Mouse (Mus musculus): Measurements from ENCODE around the gene Cd300lf. TPM values are rescaled to one million over a fixed set of nuclear protein-coding genes. Genes with fewer than 3 reads are reported as not detected.

The Cd300lf gene
- total RNA-seq, 1 experiment from 2014 or later = not detected

DNA sequence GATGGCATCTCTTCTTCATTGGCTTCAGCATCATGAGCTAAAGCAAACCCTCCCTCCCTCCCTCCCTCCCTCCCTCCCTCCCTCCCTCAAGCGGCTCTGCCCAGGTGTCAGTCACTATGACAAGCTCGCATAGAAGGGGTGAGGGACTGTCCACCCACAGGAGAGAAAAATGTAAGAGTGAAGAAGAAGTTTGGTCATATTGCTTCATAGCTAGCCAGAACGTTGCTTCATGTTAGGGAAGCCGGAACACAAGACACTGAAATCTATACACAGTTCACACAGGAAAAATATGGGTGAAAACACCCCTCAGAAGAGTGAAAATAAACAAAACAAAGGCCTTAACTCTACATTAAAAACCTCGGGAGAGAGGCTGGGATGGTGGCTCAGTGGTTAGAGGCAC lies 23.5 kb downstream of the Cd300lf start:
- no peak for ATAC-seq (replicated peaks; ENCODE audit: low read depth, poor library complexity, severe bottlenecking)

DNA sequence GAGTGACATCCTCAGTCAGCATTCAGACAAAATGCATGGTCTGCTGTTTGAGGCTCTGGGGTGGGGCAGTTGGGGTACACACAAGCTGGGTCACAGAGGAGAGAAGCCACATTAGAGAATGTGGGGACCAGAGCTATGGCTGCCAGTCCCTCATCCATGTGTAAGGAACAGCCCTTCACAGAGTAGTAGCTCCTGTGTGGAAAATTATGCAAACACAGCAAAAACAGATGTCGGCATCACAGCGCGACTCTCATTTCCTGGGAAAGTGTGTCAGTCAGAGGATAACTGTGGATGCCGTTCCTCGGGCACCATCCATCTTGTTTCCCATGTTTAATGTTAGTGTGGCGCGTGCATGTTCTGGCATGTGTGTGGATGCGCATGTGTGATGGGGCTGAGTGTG lies 25.6 kb downstream of the Cd300lf start:
- ATAC-seq (replicated peaks; ENCODE audit: low read depth, poor library complexity, severe bottlenecking) = no peak

- no peak for ATAC-seq (replicated peaks; ENCODE audit: low read depth, poor library complexity, severe bottlenecking)
Measured at GRCm38 (mm10) chr11:115107403-115107916, 26.3 kb downstream of the Cd300lf start.

DNA sequence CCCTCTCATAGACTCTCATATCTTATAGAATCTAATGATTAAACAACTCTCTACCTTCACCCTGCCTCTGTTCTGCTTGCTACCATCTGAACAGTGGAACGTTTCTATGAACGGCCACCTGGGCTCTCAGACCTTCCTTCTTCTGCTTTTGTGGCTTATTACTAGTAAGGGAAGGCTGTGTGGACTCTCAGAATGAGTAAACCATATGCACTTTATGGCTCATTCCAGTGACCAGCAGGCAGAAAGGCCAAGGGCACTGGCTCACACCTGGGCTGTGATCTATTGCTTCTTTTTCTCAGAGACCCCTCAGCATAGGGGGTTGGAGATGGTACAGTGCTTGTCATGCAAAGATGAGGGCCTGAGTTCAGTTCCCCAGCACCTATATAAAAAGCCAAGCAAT lies 27.2 kb downstream of the Cd300lf start:
- ATAC-seq (replicated peaks; ENCODE audit: low read depth, poor library complexity, severe bottlenecking) = no peak

- no peak for ATAC-seq (replicated peaks; ENCODE audit: low read depth, poor library complexity, severe bottlenecking)
Measured at GRCm38 (mm10) chr11:115104769-115105563, 28.8 kb downstream of the Cd300lf start.

GRCm38 (mm10) chr11:115103470-115104413 lies 30.1 kb downstream of the Cd300lf start:
- no peak for ATAC-seq (replicated peaks; ENCODE audit: low read depth, poor library complexity, severe bottlenecking)

DNA sequence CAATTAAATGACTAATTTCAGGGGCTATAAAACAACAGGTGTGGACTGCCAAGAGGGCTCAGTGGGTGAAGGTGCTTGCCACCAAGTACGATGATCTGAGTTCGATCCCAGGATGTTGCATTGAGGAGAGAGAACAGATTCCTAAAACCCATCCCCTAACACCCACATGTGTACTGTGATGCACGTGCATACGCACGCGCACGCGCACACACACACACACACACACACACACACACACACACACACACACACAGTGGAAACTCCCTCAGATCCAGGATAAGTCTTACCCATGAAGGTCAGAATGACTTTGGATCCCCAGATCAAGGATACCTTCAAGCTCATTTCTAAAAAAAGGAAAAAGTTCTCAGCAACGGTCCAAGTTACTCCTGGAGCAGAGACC lies 31.7 kb downstream of the Cd300lf start:
- ATAC-seq (replicated peaks; ENCODE audit: low read depth, poor library complexity, severe bottlenecking) = no peak

GRCm38 (mm10) chr11:115101615-115102051 lies 32.2 kb downstream of the Cd300lf start:
- ATAC-seq (replicated peaks; ENCODE audit: low read depth, poor library complexity, severe bottlenecking) = no peak

- no peak for ATAC-seq (replicated peaks; ENCODE audit: low read depth, poor library complexity, severe bottlenecking)
Measured at GRCm38 (mm10) chr11:115100741-115101140, 33.1 kb downstream of the Cd300lf start.

DNA sequence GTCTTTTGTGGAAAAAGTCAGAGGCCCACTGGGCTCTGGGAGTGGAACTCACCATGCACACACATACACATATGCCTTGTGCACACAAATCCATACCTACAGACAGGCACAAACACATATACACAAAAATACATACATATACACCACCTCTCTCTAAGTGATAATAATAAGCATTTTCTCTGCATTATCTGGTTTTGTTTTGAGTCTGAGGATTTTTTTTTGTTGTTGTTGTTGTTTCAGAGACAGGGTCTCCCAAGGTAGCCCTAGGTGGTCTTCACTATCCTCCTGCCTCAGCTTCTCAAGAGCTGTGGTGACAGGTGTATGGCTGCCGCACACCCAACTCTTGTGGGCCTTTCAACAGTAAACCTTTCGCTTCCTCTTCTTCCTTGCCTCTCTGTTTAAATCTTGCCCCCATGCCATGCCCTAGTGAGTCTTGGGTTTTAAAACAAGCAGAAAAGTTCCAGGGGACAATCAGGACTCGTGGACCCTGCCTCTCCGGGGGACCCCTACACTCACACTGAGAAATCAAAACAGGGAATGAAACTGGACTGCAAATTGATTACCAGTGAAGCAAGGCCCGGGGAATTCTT lies 33.7 kb downstream of the Cd300lf start:
- no peak for ATAC-seq (replicated peaks; ENCODE audit: low read depth, poor library complexity, severe bottlenecking)

DNA sequence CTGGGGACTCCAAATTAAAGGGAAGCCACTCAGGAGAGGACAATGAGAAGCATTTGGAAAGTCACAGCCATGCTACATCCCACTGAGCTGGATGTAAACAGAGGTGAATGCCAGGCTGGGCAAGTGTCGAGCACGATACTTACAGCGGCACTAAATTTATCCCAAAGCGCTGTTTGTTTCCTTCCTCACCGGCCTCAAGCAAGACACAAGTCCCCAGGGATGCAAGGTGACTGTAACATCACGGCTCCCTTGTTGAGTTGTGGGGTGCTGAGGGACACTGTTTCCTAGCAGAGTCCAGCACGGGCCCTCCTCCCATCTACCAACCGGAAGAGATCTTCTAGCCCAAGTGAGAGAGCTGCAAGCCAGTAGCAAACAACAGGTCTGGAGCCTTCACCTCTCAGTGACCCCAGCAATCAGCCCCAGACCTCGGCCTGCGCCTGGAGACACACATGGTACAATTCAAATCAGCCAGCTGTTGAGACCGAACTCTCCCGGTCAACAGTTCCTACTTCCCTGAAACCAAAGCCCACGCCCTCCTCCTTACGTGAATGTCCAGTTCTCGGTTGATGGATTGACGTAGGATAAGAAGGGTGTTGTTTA lies 34.5 kb downstream of the Cd300lf start:
- ATAC-seq (replicated peaks; ENCODE audit: low read depth, poor library complexity, severe bottlenecking) = no peak

GRCm38 (mm10) chr11:115098203-115098932 lies 35.4 kb downstream of the Cd300lf start:
- ATAC-seq (replicated peaks; ENCODE audit: low read depth, poor library complexity, severe bottlenecking) = no peak

DNA sequence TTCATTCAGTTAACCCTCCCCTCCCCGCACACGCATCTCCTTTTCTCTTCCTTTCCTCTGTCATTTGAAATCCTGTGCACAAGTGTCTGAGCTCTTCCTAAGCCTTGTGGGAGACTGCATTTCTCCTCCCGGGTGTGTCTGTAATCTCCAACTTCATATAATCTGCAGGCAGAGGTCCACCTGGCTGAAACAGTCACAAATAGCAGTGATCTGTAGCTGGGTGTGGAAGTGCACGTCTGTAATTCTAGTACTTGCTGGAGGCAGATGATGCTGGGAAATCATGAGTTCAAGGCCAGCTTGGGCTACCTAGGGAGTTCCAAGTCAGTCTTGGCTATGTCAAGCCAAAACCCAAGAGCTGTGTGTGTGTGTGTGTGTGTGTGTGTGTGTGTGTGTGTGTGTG lies 41.7 kb downstream of the Cd300lf start:
- no peak for ATAC-seq (replicated peaks; ENCODE audit: low read depth, poor library complexity, severe bottlenecking)

DNA sequence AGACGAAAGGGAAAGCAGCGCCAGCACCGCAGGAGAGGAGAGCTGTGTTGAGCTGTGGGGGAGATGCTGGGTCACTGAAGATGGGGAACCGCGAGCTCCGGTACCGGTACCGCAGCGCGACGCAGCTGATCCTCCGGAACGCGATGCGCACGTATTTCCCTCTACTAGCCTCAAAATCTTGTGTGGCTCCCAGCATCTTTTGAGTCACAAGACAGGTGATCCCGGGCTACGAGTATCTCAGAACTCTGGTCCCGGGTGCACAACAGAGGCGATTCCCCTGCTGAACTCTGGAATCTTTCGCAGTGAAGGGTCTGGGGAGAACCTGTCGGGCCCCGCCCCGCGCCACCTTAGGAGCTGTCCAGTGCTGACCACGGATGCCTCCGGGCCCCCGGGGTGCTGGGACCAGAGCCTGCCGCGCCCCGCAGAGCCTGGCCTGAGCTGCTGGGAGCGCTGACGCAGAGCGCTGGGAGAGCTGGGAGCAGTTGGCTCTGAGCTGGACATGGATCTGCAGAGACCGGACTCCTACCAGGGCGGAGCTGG lies 42.4 kb downstream of the Cd300lf start, which contains the start of gene Rab37:
TSS of gene Rab37 (plus strand) at position 70 of the 540 bp plus-strand sequence.
- peak; percentile 65 for ATAC-seq (replicated peaks; ENCODE audit: low read depth, poor library complexity, severe bottlenecking)

- no peak for ATAC-seq (replicated peaks; ENCODE audit: low read depth, poor library complexity, severe bottlenecking)
Measured at GRCm38 (mm10) chr11:115089853-115090252, 43.9 kb downstream of the Cd300lf start.

DNA sequence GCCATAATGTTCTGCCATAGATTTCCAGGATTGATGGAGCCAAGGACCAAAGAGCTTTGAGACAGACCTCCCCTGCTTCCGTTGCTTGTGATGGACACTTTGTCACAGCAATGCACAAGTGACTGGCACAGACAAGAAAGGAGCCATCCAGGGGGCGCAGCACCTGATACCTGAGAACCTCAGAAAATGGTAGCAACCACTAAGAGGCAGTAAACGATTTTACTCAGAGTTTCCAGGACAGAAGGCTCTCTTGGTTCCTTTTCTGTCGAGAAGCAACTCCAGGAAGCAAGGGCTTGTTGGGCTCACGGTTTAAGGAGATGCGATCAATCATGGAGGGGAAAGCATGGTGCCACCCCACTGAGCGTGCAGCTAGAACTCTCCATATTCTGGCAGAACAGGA lies 47.6 kb downstream of the Cd300lf start:
- no peak for ATAC-seq (replicated peaks; ENCODE audit: low read depth, poor library complexity, severe bottlenecking)

DNA sequence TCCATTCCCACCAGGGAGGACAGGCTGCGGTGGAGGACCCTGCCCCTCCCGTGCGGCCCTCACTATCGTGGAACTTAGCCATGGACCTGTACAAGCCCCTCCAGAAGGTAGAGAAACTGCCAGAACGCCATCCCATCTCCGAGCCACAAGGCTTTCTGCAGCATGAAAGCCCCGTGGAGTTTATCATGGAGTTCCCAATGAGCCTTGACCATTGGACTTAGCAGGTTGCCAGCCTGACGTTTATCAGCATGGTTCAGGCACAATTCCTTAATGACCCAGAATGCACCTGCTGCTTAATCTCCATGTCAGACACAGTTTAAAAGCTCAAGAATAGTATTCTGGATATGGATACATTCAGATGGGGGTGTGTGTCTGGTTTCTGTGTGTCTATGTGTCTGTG lies 48.7 kb downstream of the Cd300lf start:
- ATAC-seq (replicated peaks; ENCODE audit: low read depth, poor library complexity, severe bottlenecking) = no peak

GRCm38 (mm10) chr11:115084595-115084994 lies 49.2 kb downstream of the Cd300lf start:
- no peak for ATAC-seq (replicated peaks; ENCODE audit: low read depth, poor library complexity, severe bottlenecking)

All from common myeloid progenitor, adult 5-6 weeks (primary cell).